Mouse (Mus musculus) megakaryocyte, embryonic 14.5 days (primary cell): ENCODE data around the gene Scai.

ENCODE experiments used
- FLI1 ChIP-seq: IDR thresholded peaks from 2 replicates; pipeline ENCODE4 v1.6.1; 2012; ENCODE audit warnings: low read length, inconsistent platforms, mixed read lengths
- GATA1 ChIP-seq: IDR thresholded peaks from 3 replicates; pipeline ENCODE4 v1.6.1; 2012; ENCODE audit warnings: mixed read lengths, low read length, inconsistent platforms, borderline replicate concordance

- no peak for TF ChIP-seq GATA1
- no peak for TF ChIP-seq FLI1
Observed at GRCm38 (mm10) chr2:39124167-39124566, 66.4 kb downstream of the Scai start.
